Mouse (Mus musculus) embryonic fibroblast, embryonic 13.5 days (primary cell): ENCODE data around the gene Guca1a.

Experiments
- CTCF ChIP-seq: IDR thresholded peaks from 2 replicates; pipeline ENCODE4 v1.5.1; 2011; ENCODE audit warnings: mild to moderate bottlenecking, control low read depth, low read length, moderate library complexity, borderline replicate concordance; ENCODE audit not compliant: insufficient read depth
- POLR2A ChIP-seq: IDR thresholded peaks from 2 replicates; pipeline ENCODE4 v1.6.1; 2011; ENCODE audit warnings: low read depth, mild to moderate bottlenecking, control low read depth, low read length, moderate library complexity

DNA sequence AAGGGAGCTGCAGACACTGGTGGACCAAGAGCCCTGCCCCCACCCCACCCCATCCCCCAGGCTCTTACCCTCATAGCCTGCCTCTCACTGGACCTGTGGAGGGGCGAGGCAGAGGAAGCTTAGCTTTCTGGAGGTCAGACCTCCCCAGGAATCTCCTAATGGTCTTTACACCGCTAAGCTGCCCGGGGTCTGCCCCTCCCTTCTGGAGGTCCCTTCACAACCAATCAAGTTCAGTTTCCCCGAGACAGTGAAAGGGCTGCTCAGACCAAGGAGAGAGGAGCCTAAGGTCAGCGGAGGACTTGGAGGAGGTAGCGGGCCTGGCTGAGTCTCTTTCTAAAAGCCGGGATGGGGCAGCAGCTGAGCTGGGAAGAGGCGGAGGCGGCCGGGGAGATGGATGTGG, 15.2 kb downstream of the Guca1a start, which contains the start of gene Guca1b:
- TF ChIP-seq POLR2A (no peak), CTCF (no peak)
